Mouse (Mus musculus) lung, embryonic 16.5 days (tissue): ENCODE results near the gene Ncf2. TPM values are rescaled to one million over a fixed set of nuclear protein-coding genes. Genes with fewer than 3 reads are reported as not detected.
"Not testable (repeated sequence)": the region's sequence is repeated elsewhere in the genome, so short reads cannot be mapped to it uniquely, and the experiment has no call there.

Source experiments
- ATAC-seq: fragments of 200-750 bp; cut with Nextera tagmentation; 2 replicates; pipeline ENCODE4 v1.8.0; 2017; ENCODE audit warnings: low read depth, mild to moderate bottlenecking, moderate library complexity
- H3K27ac ChIP-seq: fragments of 300-500 bp; sonication (generic); 2 replicates; pipeline ENCODE4 v1.5.1; 2014; ENCODE audit warnings: mild to moderate bottlenecking, control low read depth, low read length
- H3K27me3 ChIP-seq: fragments of 300-500 bp; sonication (generic); 2 replicates; pipeline ENCODE4 v1.6.1; 2014; ENCODE audit warnings: low read depth, low read length, mixed read lengths; ENCODE audit not compliant: control insufficient read depth, insufficient read depth
- H3K36me3 ChIP-seq: fragments of 300-500 bp; sonication (generic); 2 replicates; pipeline ENCODE4 v1.6.1; 2014; ENCODE audit warnings: low read length; ENCODE audit not compliant: control insufficient read depth, insufficient read depth
- H3K4me1 ChIP-seq: fragments of 300-500 bp; sonication (generic); replicated peaks from 2 replicates; pipeline ENCODE4 v1.6.1; 2014; ENCODE audit warnings: low read length, mixed read lengths; ENCODE audit not compliant: control insufficient read depth, insufficient read depth
- H3K4me2 ChIP-seq: fragments of 300-500 bp; sonication (generic); 2 replicates; pipeline ENCODE4 v1.6.1; 2014; ENCODE audit warnings: low read depth, low read length, control low read depth
- H3K4me3 ChIP-seq: fragments of 300-500 bp; sonication (generic); 2 replicates; pipeline ENCODE4 v1.5.1; 2014; ENCODE audit warnings: mild to moderate bottlenecking, low read length, control low read depth
- H3K9ac ChIP-seq: fragments of 300-500 bp; sonication (generic); 2 replicates; pipeline ENCODE4 v1.6.1; 2014; ENCODE audit warnings: low read length, control low read depth
- H3K9me3 ChIP-seq: fragments of 300-500 bp; sonication (generic); 2 replicates; pipeline ENCODE4 v1.6.1; 2016; ENCODE audit warnings: low read length; ENCODE audit not compliant: control insufficient read depth
- WGBS: fragments of 180-500 bp; shearing (Covaris S2); extraction: QIAGEN DNeasy Blood & Tissue Kit; methylation state at CpG from one replicate; pipeline ENCODE4 v1.1.7; 2014; 5-methylcytosine and 5-hydroxymethylcytosine counted together
- polyA plus RNA-seq: library from polyadenylated mRNA; unstranded; fragments of >200 nt; fragmentation: Nextera tagmentation; extraction: Ambion mirVana; gene quantifications from 2 replicates; pipeline ENCODE4 v1.2.1, GENCODE M21; 2015

Ncf2 gene
- polyA plus RNA-seq, 1 experiment from 2014 or later: 5.5 TPM

GRCm38 (mm10) chr1:152779071-152779737 is 20.8 kb upstream of the Ncf2 start:
- ATAC-seq: peak; percentile 81
- no peak overlapping the region for H3K9ac ChIP-seq
- no peak overlapping the region for H3K27ac ChIP-seq
- 24% methylated on average over 10 of the region's 10 CpGs for WGBS
- no peak overlapping the region for H3K4me2 ChIP-seq
- H3K4me1 ChIP-seq: no peaks in the 10 kb centered on the region
- H3K36me3 ChIP-seq: peaks cover 4% of the 10 kb centered on the region
- H3K4me3 ChIP-seq: no peak overlapping the region
- H3K27me3 ChIP-seq: no peaks in the 10 kb centered on the region
- H3K9me3 ChIP-seq: no peaks in the 10 kb centered on the region

- no peaks in the 10 kb centered on the region for H3K9me3 ChIP-seq
- no peaks in the 10 kb centered on the region for H3K4me1 ChIP-seq
- H3K4me2 ChIP-seq: no peak overlapping the region
- H3K27me3 ChIP-seq: no peaks in the 10 kb centered on the region
- WGBS: 90% methylated on average over 8 of the region's 8 CpGs
- no peak overlapping the region for H3K4me3 ChIP-seq
- no peak for ATAC-seq
- no peak overlapping the region for H3K27ac ChIP-seq
- no peaks in the 10 kb centered on the region for H3K36me3 ChIP-seq
- H3K9ac ChIP-seq: no peak overlapping the region
Observed at GRCm38 (mm10) chr1:152784620-152785019, 15.4 kb upstream of the Ncf2 start.

- H3K9me3 ChIP-seq, ATAC-seq, H3K36me3 ChIP-seq, H3K27me3 ChIP-seq, H3K9ac ChIP-seq, H3K4me2 ChIP-seq, H3K4me3 ChIP-seq, H3K27ac ChIP-seq, H3K4me1 ChIP-seq: not testable (repeated sequence)
- WGBS: 74% methylated on average over 3 of the region's 3 CpGs
Observed at GRCm38 (mm10) chr1:152785446-152785845, 14.5 kb upstream of the Ncf2 start.

- whole genome bisulfite sequencing: 73% methylated on average over 4 of the region's 4 CpGs
Observed at GRCm38 (mm10) chr1:152786953-152787352, 13.0 kb upstream of the Ncf2 start.

GRCm38 (mm10) chr1:152788121-152788660 is 11.8 kb upstream of the Ncf2 start:
- H3K27ac ChIP-seq: no peak overlapping the region
- WGBS: 39% methylated on average over 4 of the region's 4 CpGs
- no peaks in the 10 kb centered on the region for H3K36me3 ChIP-seq
- ATAC-seq: no peak
- no peaks in the 10 kb centered on the region; the same call in 1 of the 2 replicates for H3K4me1 ChIP-seq
- no peak overlapping the region for H3K4me2 ChIP-seq
- H3K9me3 ChIP-seq: no peaks in the 10 kb centered on the region
- no peaks in the 10 kb centered on the region for H3K27me3 ChIP-seq
- no peak overlapping the region for H3K9ac ChIP-seq
- no peak overlapping the region for H3K4me3 ChIP-seq

More at GRCm38 (mm10) chr1:152786953-152787352, 13.0 kb upstream of the Ncf2 start:
- Histone ChIP-seq H3K4me2 (no peak overlapping the region), H3K36me3 (no peaks in the 10 kb centered on the region), H3K4me1 (no peaks in the 10 kb centered on the region; the same call in 1 of the 2 replicates), H3K27ac (no peak overlapping the region), H3K9me3 (no peaks in the 10 kb centered on the region), H3K4me3 (no peak overlapping the region), H3K9ac (no peak overlapping the region), H3K27me3 (no peaks in the 10 kb centered on the region)
- no peak for ATAC-seq

GRCm38 (mm10) chr1:152790254-152790653 is 9.7 kb upstream of the Ncf2 start:
- WGBS: 35% methylated on average over 12 of the region's 12 CpGs
- H3K4me3 ChIP-seq: no peak overlapping the region
- peak overlapping the region; percentile 28; the same call in 1 of the 2 replicates for H3K4me2 ChIP-seq
- no peaks in the 10 kb centered on the region for H3K9me3 ChIP-seq
- H3K4me1 ChIP-seq: no peaks in the 10 kb centered on the region; the same call in 1 of the 2 replicates
- H3K27me3 ChIP-seq: no peaks in the 10 kb centered on the region
- H3K27ac ChIP-seq: peak overlapping the region; percentile 7
- no peak overlapping the region for H3K9ac ChIP-seq
- no peaks in the 10 kb centered on the region for H3K36me3 ChIP-seq
- 0 out of 2 replicates have a peak, but pooled peaks have one; percentile 51 for ATAC-seq

- WGBS: 9% methylated on average over 6 of the region's 6 CpGs
- ATAC-seq: peak; percentile 79
- Histone ChIP-seq H3K27ac (peak overlapping the region; percentile 17), H3K9me3 (no peaks in the 10 kb centered on the region), H3K4me3 (no peak overlapping the region), H3K4me2 (no peak overlapping the region; the same call in 1 of the 2 replicates), H3K9ac (no peak overlapping the region), H3K36me3 (no peaks in the 10 kb centered on the region), H3K27me3 (no peaks in the 10 kb centered on the region), H3K4me1 (no peaks in the 10 kb centered on the region; the same call in 1 of the 2 replicates)
Observed at GRCm38 (mm10) chr1:152790821-152791220, 9.2 kb upstream of the Ncf2 start.

- Histone ChIP-seq H3K27me3 (no peaks in the 10 kb centered on the region), H3K4me3 (no peak overlapping the region), H3K9ac (no peak overlapping the region), H3K36me3 (no peaks in the 10 kb centered on the region), H3K4me1 (no peaks in the 10 kb centered on the region; the same call in 1 of the 2 replicates), H3K27ac (peak overlapping the region; percentile 17; the same call in 1 of the 2 replicates), H3K4me2 (no peak overlapping the region), H3K9me3 (no peaks in the 10 kb centered on the region)
- 28% methylated on average over 4 of the region's 4 CpGs for WGBS
- ATAC-seq: peak; percentile 18; the same call in 1 of the 2 replicates
Observed at GRCm38 (mm10) chr1:152791269-152791668, 8.7 kb upstream of the Ncf2 start.

- H3K4me2 ChIP-seq: no peak overlapping the region
- no peaks in the 10 kb centered on the region for H3K9me3 ChIP-seq
- no peak overlapping the region for H3K4me3 ChIP-seq
- 66% methylated on average over 12 of the region's 12 CpGs for WGBS
- H3K36me3 ChIP-seq: no peaks in the 10 kb centered on the region
- no peak overlapping the region for H3K9ac ChIP-seq
- no peaks in the 10 kb centered on the region; the same call in 1 of the 2 replicates for H3K4me1 ChIP-seq
- H3K27ac ChIP-seq: no peak overlapping the region
- H3K27me3 ChIP-seq: no peaks in the 10 kb centered on the region
- ATAC-seq: no peak
Observed at GRCm38 (mm10) chr1:152792736-152793494, 7.1 kb upstream of the Ncf2 start.
